Mouse (Mus musculus) lung, embryonic 14.5 days (tissue): ENCODE results near the gene Gm3250. TPM values are rescaled to one million over a fixed set of nuclear protein-coding genes. Genes with fewer than 3 reads are reported as not detected.
"Not testable (repeated sequence)": the region's sequence is repeated elsewhere in the genome, so short reads cannot be mapped to it uniquely, and the experiment has no call there.

Experiments
- ATAC-seq: fragments of 200-750 bp; cut with Nextera tagmentation; 2 replicates; pipeline ENCODE4 v1.8.0; 2017; ENCODE audit warnings: mild to moderate bottlenecking, moderate TSS enrichment, moderate library complexity; ENCODE audit not compliant: insufficient read depth
- DNase-seq: peaks from one replicate; pipeline ENCODE4 v3.0.0-alpha.2; 2015
- H3K27ac ChIP-seq: fragments of 300-500 bp; sonication (generic); 2 replicates; pipeline ENCODE4 v1.5.1; 2014; ENCODE audit warnings: low read depth, mild to moderate bottlenecking, moderate library complexity
- H3K27me3 ChIP-seq: fragments of 300-500 bp; sonication (generic); 2 replicates; pipeline ENCODE4 v1.6.1; 2014; ENCODE audit warnings: low read length, control low read depth; ENCODE audit not compliant: insufficient read depth
- H3K36me3 ChIP-seq: fragments of 300-500 bp; sonication (generic); 2 replicates; pipeline ENCODE4 v1.6.1; 2014; ENCODE audit warnings: control low read depth; ENCODE audit not compliant: insufficient read depth
- H3K4me1 ChIP-seq: fragments of 300-500 bp; sonication (generic); 2 replicates; pipeline ENCODE4 v1.6.1; 2014; ENCODE audit warnings: antibody characterized with exemption, control low read depth; ENCODE audit not compliant: insufficient read depth
- H3K4me2 ChIP-seq: fragments of 300-500 bp; sonication (generic); 2 replicates; pipeline ENCODE4 v1.6.1; 2014; ENCODE audit warnings: mild to moderate bottlenecking
- H3K4me3 ChIP-seq: fragments of 300-500 bp; sonication (generic); 2 replicates; pipeline ENCODE4 v1.5.1; 2014; ENCODE audit warnings: low read depth, low read length
- H3K9ac ChIP-seq: fragments of 300-500 bp; sonication (generic); 2 replicates; pipeline ENCODE4 v1.6.1; 2014
- H3K9me3 ChIP-seq: fragments of 300-500 bp; sonication (generic); 2 replicates; pipeline ENCODE4 v1.6.1; 2016; ENCODE audit warnings: low read depth, low read length, control low read depth
- CTCF ChIP-seq: IDR thresholded peaks from 2 replicates; pipeline ENCODE4 v1.5.1; 2016; ENCODE audit warnings: antibody characterized with exemption, low read depth
- WGBS: fragments of 180-500 bp; shearing (Covaris S2); extraction: QIAGEN DNeasy Blood & Tissue Kit; methylation state at CpG from one replicate; pipeline ENCODE4 v1.1.7; 2014; 5-methylcytosine and 5-hydroxymethylcytosine counted together
- polyA plus RNA-seq: library from polyadenylated mRNA; unstranded; fragments of >200 nt; fragmentation: Nextera tagmentation; extraction: Ambion mirVana; gene quantifications from 2 replicates; pipeline ENCODE4 v1.2.1, GENCODE M21; 2014

Gm3250 gene
- polyA plus RNA-seq, 1 experiment from 2014 or later: not detected

GRCm38 (mm10) chr10:77769727-77770126 lies 12.6 kb downstream of the Gm3250 start:
- TF ChIP-seq CTCF: no peak
- 64% methylated on average over 1 of the region's 1 CpGs for WGBS
- H3K36me3 ChIP-seq: no peaks in the 10 kb centered on the region
- no peaks in the 10 kb centered on the region for H3K9me3 ChIP-seq
- H3K4me3 ChIP-seq: no peak overlapping the region
- H3K27me3 ChIP-seq: no peaks in the 10 kb centered on the region
- H3K4me2 ChIP-seq: no peak overlapping the region
- no peak overlapping the region for H3K9ac ChIP-seq
- no peak for ATAC-seq
- no peak for DNase-seq
- no peaks in the 10 kb centered on the region for H3K4me1 ChIP-seq
- no peak overlapping the region for H3K27ac ChIP-seq

GRCm38 (mm10) chr10:77759582-77759981 lies 22.8 kb downstream of the Gm3250 start, which contains the start of gene Gm3233:
TSS of gene Gm3233 (minus strand) at chr10:77759682.
- not testable (repeated sequence) for H3K4me2 ChIP-seq, H3K4me3 ChIP-seq, ATAC-seq, H3K4me1 ChIP-seq, H3K36me3 ChIP-seq, H3K27ac ChIP-seq, H3K9ac ChIP-seq, H3K27me3 ChIP-seq, H3K9me3 ChIP-seq, DNase-seq
- WGBS: no CpG with 5 or more reads among the region's 1 CpGs

DNA sequence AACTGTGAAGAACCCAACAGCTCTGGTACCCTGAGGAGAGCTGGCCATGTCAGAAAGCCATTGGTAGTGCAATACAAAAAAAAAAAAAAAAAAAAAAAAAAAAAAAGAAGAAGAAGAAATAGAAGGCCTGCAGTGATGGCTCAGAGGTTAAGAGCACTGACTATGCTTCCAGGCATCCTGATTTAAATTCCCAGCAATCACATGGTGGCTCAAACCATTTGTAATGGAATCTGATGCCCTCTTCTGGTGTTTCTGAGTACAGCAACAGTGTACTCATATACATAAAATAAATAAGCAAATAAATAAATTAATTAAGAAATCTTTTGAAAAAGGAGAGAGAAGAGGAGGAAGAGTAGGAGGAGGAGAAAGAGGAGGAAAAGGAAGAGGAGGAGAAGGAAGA lies 28.9 kb downstream of the Gm3250 start:
- TF ChIP-seq CTCF: no peak
- H3K27ac ChIP-seq: no peak overlapping the region
- no peak overlapping the region for H3K4me2 ChIP-seq
- ATAC-seq: no peak
- no peaks in the 10 kb centered on the region for H3K27me3 ChIP-seq
- H3K4me1 ChIP-seq: no peaks in the 10 kb centered on the region
- H3K9ac ChIP-seq: no peak overlapping the region
- H3K4me3 ChIP-seq: no peak overlapping the region
- no peaks in the 10 kb centered on the region for H3K9me3 ChIP-seq
- H3K36me3 ChIP-seq: no peaks in the 10 kb centered on the region
- DNase-seq: peak; percentile 10

DNA sequence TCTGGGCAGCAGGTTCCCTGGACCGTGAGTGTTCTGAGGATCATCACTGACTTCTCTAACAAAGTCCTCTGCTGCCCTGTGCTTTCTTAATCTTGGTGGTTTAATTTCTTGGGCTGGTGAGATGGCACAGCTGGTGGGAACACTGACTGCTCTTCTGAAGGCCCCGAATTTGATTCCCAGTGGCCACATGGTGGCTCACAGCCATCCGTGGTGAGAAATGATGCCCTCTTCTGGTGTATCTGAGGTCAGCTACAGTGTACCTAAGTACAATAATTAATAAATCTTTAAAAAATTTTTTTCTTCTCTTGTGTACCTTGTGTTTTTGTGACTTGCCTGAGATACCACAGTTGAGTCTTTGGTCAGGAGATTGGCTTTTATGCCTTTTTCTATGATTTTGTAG lies 30.0 kb downstream of the Gm3250 start:
- DNase-seq: peak; percentile 21
- WGBS: 47% methylated on average over 3 of the region's 3 CpGs
- not testable (repeated sequence) for H3K9me3 ChIP-seq, H3K4me3 ChIP-seq, H3K36me3 ChIP-seq, H3K9ac ChIP-seq, H3K4me1 ChIP-seq, ATAC-seq, H3K27ac ChIP-seq, H3K4me2 ChIP-seq, H3K27me3 ChIP-seq
- 0 out of 2 replicates have a peak, but pooled peaks have one; percentile 14 for TF ChIP-seq CTCF

DNA sequence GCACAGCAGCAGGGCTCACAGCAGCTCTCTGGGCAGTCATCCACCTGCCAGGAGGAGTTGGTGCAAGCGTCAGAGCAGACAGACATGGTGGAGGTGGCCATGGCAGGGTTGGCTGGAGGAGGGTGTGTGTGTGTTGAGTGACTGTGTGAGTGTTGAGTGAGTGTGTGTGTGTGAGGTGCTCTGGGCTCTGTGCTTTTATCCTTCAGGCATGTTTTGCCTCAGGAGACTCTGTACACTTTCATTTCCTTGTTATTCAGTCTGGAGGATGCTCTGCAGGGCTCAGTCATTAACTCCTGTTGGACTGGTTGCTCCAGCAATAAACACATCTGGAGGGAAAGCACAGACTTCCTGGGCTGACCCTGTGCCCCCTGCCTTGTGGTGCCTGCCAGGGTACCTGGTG lies 31.1 kb downstream of the Gm3250 start, which contains the start of gene Gm9736:
Gene Gm9736 (minus strand): TSS at position 101 of the 400 bp plus-strand sequence.
- H3K27ac ChIP-seq, H3K9me3 ChIP-seq, H3K4me2 ChIP-seq, H3K4me1 ChIP-seq, H3K27me3 ChIP-seq, DNase-seq, H3K4me3 ChIP-seq, H3K9ac ChIP-seq, H3K36me3 ChIP-seq, ATAC-seq: not testable (repeated sequence)
- 67% methylated on average over 1 of the region's 1 CpGs for WGBS

- DNase-seq, H3K4me2 ChIP-seq, ATAC-seq, H3K9ac ChIP-seq, H3K4me3 ChIP-seq, H3K36me3 ChIP-seq, H3K9me3 ChIP-seq, H3K4me1 ChIP-seq, H3K27me3 ChIP-seq, H3K27ac ChIP-seq: not testable (repeated sequence)
- 75% methylated on average over 1 of the region's 1 CpGs for WGBS
These were observed 31.7 kb downstream of the Gm3250 start for GRCm38 (mm10) chr10:77750686-77751085.

DNA sequence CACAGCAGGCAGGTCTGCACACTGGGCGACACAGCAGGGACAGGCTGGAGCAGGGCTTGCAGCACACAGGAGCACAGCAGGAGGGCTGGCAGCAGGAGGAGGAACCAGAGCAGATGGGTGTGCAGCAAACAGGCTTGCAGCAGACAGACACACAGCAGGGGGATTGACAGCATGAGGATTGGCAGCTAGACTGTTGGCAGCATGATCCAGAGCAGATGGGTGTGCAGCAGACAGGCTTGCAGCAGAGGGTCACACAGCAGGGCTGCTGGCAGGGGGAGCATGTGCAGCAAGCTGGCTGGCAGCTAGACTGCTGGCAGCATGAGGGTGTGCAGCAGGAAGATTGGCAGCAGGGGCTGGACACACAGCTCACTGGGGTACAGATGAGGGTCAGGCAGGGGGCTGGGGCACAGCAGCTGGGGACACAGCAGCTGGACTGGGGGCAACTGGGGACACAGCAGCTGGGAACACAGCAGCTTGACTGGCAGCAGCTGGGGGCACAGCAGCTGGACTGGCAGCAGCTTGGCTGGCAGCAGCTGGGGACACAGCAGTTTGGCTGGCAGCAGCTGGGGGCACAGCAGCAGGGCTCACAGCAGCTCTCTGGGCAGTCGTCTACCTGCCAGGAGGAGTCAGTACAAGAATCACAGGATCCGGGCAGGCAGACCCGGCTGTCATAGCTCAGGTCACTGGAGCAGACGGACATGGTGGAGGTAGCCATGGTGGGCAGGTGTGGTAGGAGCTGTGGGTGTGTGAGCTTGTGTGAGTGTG lies 40.2 kb downstream of the Gm3250 start, which contains the start of gene Gm18596:
Gene Gm18596 (minus strand): TSS at position 715 of the 765 bp plus-strand sequence.
- not testable (repeated sequence) for H3K36me3 ChIP-seq, DNase-seq, H3K27ac ChIP-seq, H3K4me2 ChIP-seq, H3K9me3 ChIP-seq, ATAC-seq, H3K9ac ChIP-seq, H3K4me3 ChIP-seq, H3K4me1 ChIP-seq, H3K27me3 ChIP-seq
- 56% methylated on average over 5 of the region's 5 CpGs for WGBS
